Mouse (Mus musculus) yolk sac, embryonic 10.5 days (tissue): ENCODE results near the gene Smtnl2.

ENCODE experiments used
- DNase-seq: peaks from one replicate; pipeline ENCODE4 v3.0.0-alpha.2; 2017; ENCODE audit warnings: low spot score

Gene Smtnl2

DNA sequence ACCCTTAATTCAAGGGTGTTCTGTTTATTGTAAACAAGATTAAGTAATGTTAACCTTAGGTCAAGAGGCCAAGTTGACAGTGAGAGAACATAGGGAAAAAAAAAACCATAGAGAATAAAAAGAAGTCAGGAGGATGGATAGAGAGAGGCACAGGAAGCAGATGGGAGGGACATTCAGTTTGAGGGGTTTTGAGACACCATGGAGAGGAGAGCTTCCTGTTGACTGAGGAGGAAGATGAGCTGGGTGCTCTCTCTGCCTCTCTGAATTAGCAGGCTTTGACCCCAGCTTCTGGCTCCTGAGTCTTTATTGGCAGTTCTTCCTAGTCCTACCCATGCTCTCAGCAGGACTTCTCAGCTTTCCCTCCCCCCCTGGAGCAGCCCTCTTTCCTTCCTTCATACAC lies 13.7 kb upstream of the Smtnl2 start:
- no peak for DNase-seq

DNA sequence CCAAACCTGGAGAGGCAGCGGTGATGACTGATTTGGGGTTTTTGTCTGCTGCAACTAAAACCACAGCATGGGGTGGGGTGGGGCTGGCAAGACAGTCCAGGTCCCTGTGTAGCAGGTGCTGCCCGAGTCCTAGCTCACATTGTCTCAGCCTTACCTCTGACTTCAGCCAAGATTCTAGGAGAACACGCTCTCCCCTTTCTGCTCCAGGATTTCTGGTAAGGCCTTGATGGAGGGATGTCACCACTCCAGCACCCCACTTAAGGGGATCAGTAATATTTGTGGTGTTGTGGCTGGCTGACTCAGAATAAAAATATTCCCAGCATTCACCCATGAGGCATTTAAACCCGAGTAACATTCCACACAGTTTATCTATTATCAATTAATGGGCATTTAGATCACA lies 12.2 kb upstream of the Smtnl2 start:
- no peak for DNase-seq

DNA sequence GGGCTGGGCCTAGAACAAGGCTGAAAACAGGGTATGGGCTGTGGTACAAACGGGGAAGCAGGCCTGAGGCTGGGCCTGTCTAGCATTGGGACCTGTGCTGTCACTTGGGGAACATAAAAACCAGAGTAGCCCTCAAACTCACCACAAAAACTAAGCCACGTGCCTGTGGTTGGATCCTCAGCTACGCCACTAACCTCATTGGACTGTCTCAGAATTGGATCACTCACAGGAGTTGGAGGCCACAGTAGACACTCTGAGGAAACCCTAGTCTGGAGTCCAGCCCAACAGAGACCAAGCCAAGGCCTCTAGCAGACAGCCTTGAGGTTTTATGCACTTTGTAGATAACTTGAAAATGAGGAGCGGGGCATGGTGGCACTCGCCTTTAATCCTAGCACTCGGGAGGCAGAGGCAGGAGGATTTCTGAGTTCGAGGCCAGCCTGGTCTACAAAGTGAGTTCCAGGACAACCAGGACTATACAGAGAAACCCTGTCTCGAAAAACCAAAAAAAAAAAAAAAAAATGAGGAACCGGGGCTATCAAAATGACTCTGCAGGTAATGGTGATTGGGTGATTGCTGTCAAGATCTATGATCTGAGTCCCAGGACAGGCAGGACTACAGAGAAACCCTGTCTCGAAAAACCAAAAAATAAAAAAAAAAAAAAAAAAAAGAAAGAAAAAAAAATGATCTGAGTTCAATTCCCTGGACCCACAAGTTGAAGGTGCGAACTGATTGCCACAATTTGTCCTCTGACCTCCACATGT lies 10.2 kb upstream of the Smtnl2 start:
- no peak for DNase-seq

DNA sequence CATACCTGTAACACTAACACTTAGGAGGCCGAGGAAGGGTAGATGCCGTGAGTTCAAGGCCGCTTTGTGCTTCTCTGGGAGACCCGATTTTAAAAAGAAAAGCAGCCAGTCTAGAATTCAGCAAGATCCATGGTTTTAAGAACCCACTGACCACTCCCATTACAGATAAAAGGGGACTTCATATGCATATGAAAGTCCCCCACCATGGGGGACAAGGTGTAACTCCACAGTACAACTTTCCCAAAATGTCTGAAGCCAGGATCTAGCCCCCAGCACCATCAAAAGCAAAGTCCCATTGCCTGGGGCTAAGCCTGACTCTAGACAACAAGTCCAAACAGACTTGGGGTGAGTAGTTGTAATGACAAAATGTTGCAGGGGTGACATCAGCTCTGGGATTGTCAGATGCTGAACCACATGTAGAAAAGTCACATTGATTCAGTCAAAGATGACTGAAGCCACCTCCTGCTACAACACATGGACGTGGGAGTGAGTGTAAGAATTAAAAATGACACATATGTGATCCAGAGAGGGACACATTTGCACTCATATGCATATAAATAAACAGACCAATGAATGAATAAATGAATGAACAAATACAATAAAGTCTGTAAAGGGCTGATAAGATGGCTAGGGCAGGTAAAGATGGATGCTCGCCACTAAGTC lies 9.1 kb upstream of the Smtnl2 start:
- DNase-seq: no peak

DNA sequence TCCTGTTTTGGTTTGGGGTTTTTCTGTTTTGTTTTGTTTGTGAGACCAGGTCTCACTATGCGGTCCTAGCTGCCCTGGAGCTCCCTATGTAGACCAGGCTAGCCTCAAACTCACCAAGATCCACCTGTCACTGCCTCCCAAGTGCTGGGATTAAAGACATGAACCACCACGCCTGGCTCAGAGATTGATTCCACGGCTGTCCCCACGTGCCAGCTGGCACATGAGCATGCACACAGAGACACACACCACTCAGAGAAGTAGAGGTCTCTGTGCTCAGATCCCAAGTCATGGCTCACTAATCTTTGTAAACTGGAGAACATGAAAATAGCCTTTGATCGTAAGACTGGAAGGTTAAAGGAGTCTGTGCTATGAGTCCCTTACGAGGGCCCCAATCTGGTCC lies 7.5 kb upstream of the Smtnl2 start:
- DNase-seq: no peak

DNA sequence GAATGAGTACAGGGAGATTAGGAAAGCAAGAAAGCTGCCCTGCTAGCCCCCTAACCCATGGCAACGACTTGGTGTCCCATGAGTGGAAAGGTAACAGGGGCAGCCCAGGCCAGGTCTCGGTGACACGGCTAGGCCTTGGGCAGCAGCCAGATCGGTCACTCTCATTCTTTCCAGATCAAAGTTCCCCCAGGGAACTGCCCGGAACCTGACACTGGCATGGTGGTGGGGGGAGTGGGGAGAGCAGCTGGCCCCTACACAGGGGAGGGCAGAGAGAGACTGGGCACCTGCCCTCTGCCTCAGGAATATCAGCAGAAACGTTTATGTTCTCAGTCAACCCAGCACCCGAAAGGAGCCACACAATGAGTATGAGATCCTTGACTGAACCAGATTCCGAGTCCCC lies 6.7 kb upstream of the Smtnl2 start:
- no peak for DNase-seq

DNA sequence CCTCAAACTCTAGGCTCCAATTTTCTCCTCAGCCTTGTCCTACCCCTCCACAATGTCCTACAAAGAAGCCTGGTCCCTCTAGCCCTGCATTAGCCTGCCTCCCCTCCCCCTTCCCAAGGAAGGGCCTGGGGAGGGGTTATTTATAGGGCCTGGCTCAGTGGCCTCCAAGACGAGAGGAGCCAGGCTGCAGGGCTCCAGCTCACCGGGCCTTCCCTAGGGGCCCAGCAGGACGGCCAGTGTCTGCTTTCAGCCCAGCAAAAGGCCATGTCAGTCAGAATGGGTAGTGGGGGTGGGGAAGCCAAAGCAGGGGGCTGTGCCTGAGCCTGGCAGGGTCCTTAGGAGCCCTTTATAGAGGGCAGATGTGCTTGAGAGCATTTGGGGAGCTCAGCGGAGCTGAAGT lies 5.9 kb upstream of the Smtnl2 start:
- no peak for DNase-seq

DNA sequence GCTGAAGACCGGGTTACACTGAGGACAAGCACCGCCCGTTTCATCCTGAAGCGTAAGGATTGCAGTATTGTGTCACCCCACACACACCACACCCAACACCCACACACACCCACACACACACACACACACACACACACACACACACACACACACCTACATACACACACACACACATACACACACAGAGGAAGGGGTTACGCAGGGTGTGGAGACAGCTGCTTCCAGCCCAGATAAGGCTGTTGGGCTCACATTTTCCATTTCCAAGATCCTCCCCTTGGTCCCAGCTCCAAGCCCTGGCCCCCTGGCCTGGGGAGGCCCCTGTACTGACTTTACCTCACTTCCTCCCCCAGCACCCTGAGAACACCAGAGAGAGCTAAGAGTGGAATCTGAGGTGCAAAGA lies 5.2 kb upstream of the Smtnl2 start:
- DNase-seq: no peak

DNA sequence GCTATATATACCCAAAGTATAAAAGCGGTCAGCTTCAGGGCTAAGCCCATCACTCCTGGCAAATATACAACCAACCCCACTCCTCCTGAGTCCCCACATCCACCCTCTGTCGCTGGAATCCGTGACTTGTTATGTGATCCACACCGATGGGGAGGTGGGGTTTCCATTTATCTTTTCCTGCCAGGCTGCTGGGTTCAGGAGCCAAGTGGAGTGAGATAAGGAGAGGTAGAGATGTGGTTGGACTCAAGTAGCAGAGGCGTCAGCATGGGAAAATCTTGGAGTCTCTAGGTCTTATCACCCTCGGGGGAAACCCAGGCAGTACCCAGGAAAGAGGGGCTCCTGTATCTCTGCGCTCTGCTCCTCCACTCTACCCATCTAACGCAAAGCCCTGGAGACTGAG lies 3.6 kb upstream of the Smtnl2 start:
- no peak for DNase-seq

DNA sequence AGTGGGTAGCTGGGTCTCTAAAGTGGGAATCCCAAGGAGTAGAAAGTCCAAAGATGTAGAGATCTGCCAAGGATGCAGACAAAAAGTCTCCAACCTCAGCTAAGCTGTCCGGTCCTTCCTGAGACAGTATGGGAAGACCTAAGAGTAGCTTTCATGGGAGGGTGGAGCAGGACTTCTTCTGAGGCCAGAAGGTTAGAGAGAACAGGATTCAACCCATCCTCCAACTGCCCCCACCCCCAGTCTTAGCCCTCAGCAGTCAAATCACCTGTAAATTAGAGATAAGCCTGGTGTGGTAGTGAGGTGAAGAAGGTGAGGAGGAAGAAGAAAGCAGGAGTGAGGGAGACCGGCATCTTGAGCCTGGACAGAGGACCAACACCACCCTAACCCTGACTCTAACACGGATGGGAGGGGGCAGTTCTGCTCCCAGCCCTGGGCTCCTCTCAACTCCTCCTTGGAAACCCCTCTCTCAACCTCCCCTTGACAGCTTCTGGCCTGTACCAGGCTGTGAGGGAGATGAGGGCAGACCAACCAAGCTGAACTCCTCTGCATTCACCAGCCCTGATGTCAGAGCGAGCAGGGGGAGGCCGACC lies 2.2 kb upstream of the Smtnl2 start:
- DNase-seq: no peak

DNA sequence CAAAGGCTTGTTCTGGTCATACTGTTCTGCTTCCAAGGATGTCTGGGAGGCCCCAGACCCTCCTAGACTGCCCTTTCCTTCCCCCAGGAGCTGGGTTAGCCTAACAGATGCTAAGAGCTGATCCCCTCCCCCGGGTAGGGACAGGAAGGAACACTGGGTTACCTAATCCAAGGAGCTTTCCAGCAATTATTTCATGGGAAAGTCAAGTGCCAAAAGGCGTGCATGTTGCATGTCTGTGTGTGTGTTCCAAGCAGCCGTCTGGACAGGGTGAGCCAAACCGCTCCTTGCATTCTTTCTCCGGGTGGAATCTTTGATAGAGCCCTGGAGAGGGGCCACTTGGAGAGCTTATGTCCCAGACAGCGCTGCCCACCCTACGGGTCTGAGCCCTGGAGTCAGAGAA lies 1.5 kb upstream of the Smtnl2 start:
- no peak for DNase-seq

DNA sequence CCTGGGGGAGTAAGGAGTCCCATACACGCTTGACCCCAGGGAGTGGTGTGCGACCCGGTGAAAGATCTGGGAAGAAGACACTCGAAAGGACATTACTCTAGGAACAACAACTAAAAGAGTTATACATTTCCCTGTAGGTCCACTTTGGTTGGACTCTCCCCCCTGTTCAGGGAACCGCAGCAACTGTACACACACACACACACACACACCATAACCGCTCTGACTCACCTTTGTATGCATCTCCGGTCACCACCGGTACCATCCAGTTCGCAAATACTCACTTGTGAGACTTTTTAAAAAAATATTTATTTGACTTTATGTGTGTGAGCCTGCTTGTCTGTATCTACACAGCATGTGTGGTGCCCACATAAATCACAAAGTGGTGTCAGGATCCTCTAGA lies 432 bp upstream of the Smtnl2 start:
- DNase-seq: no peak

DNA sequence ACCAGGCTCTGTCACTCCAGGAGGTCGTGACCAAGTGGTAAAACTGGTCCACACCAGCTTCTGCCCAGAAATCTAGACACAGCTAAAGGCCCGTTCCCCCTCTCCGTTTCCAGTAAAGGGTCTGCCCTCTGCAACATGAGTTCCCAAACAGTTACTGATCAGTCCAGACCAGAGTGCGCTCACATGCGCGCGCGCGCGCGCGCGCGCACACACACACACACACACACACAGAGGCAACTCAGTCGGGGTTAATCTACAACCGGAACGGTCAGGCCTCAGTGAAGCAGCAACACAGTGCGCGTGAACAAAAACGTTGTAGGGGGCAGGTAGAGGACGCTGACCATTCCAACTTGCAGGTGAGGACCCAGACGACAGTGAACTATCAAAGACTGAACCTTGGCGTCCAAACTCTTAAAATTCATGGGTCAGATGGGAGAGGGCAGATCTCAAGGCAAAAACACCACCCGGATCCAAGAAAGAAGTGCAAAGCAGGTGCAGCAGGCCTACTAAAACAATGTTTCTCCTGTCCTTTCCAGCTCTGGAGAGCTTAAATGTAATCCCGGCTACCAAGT lies 906 bp downstream of the Smtnl2 start:
- peak; percentile 80 for DNase-seq

DNA sequence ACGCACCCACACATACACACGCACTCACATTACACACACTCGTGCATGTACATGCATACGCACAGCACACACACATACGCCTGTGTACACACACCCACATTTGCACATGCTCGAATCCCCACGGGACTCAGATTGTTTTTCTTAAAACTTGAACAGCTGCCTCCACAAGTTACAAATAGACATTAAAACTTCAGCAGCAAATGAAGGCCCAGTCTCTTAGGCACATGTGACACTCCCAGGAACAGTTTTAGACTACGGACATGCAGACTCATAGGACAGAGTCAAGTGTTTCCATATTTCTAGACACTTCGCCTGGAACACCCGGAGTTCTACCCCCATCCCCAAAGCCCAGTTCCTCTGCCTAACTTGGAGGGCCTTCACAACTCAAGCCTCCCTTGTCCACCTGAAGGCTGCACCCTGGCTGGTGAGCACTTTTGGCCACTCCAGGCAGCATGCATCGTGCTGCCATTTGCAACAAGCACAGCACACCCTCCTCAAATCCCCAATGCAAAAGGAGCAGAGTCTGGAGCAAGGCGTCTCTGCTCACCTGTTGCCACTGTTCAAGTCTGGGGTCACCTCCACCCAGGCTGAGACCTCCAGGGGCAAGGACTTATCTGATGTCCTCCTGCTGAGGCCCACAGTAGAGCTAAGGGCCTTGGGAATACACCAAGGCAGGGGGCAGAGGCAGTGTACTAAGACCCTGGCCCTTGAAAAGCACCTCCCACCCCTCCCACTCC lies 1.7 kb downstream of the Smtnl2 start:
- no peak for DNase-seq

DNA sequence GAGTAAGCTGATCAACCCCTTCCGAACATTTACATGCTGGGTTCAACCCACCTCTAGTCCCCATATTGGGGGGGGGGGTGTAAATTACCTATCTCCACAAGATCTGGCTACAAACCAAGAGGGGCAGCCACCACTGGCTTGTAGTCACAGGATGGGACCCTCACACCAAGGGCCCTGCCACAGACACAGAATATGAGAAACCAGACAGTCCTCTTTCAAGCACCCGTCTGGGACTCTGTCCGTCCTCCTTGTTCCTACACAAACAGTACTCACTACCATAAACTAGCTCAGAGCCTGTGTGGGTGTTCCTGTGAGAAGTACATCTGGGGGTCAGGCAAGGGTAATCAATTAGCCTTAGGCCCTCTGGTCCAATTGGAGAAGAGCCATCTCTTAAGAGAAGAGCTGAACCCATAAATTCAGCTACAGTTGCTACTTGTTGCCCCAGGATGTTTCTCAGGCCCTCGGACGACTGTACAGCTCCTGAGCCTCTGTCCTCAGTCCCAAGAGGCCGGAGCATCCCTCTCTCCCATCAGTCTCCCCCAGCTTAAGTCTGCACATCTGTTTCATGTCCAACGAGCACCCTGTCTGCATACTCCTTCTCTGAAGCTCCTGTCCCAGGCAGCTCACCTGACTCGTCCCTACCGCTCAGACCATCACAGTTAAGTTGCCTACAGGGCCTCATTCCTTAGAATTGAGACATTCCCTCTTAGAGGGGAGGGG lies 2.9 kb downstream of the Smtnl2 start:
- DNase-seq: no peak

DNA sequence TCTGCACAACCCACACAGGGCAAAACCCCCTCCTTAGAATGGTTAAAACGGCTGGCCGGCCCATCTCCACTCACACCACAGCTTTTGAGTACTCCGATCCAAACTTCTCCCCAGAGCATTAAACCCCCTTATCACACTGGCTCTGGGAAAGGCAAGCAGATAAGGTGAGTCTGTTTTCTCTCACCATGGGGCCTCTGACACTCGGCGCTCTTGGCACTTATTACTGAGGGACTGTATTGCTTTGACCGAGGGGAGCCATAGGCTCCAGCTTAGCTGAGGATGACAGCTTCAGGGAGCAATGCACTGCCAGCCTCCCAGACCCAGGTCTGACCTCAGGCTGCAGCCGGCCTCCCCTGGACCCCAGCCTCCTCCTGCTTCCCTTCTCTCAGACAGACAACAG lies 3.9 kb downstream of the Smtnl2 start:
- peak; percentile 57 for DNase-seq

DNA sequence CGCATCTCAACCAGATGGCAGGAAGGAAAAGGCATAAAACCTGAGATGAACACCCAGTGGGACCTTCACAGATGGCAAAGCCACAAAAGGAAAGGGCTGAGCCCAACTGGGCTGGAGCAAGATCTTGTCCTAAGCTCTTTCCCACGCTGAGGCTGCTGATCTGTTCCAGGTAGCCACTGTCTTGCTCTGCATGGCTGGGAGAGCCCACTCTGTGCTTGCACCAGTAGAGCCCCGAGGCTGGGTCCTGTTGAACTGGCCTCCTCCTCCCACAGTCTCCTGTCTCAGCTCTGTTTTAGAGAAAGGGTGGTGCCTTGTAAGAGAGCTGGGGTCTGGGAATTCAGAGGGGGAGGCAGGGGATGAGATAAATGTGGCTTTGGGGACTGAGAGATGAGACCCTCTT lies 4.4 kb downstream of the Smtnl2 start:
- peak; percentile 33 for DNase-seq

DNA sequence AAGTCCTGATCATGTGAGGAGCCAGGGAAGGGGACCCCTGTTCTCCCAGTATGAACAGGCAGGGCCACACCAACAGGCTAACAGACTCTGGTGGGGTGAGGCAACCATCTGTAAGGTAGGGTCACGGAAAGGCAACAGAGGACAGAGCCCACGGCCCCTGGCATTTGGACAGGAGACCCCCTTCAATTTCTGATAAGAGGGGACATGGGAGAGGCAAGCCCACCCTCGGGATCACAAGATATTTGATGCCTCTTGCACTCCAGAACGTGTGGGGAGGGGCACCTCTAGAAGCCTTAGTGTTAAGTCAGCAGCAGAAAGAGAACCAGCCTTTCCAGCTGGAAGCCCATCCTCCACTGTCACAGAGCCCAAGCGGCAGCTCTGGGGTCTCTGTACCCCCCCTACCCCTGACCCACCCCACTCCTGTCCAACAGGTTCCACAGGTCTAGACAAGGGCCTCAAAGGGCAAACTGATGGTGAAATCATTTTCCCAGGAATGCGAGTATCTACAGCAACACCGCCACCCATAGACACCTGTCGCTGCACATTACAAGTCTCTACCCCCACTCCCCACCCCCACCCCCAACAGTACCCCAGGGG lies 5.3 kb downstream of the Smtnl2 start:
- no peak for DNase-seq

DNA sequence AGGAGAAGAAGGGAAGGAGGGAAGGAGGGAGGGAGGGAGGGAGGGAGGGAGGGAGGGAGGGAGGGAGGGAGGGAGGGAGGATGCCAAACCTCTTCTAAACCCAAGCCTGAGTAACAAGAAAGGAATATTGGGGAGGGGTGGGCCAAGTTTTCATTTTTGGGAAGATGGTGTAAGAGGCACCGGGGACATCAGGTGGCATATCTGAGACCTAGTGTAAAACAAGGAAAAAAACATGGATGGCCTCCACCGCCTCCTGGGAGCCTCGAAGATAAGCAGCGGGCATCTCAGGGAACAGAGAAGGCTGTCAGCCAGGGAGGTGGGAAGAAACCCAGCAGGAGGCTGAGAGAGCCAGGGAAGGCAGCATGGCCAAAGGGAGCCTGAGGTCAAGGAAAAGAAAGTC lies 6.0 kb downstream of the Smtnl2 start:
- DNase-seq: no peak

DNA sequence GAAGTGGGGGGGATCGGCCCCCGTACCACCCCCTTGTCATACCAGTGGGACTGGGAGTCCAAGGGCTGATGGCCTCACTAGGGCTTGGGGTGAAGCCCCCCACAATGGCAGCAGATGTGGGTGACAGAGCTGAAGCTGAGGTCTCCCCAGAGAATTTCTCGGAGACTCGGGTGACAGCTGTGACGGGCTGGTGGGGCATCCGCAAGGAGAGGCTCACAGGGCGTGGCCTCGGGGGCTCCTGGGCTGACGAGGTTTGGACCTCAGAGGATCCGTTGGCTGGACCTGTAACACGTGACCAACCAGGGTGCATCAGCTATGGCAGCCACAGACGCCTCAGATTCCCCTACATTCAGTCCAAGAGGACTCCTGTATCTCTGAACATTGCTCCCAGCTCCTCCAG lies 8.5 kb downstream of the Smtnl2 start:
- DNase-seq: no peak

DNA sequence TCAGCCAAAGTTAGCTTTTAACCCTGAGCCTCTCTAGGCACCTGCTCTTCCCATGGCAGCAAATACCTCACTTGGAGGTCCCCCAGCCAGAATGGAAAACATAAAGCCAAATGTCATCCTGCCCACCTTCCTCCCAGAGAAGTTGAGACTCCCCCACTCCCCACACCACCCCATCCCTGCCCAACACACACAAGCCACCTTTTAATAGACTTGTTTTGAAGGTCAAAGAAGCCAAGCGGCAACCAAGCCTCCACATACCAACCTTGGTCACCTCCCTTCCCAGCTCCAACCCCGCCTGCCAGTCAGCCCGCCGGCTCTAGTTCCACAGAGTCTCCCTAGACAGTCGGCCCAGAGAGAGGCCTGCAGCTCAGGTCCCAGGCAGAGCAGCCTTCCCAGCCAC lies 9.5 kb downstream of the Smtnl2 start:
- no peak for DNase-seq

DNA sequence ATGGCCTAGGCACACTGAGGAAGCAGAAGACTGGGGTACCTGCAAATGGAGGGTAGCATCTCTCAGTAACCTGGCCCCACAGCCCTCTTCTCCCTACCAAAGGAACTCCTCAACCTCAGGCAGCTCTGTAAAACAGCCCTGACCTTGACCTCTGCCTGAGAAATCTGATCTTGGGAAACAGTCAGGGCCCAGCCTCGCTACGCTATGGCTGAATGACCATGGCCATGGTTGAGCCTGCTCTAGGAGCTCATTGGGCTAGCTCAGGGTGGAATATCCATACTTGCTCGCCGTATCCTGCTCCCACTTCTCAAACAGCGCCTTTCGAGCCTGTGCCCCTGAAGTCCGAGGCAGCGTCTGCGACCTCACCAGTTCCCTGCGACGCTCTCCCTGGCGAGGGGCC lies 10.4 kb downstream of the Smtnl2 start:
- no peak for DNase-seq
